Comparison of ENCODE assay signal across 15 mouse cellular contexts in genomic region chrX:103987215-103987964, GRCm38 (mm10). TPM values are rescaled to one million over a fixed set of nuclear protein-coding genes. Genes with fewer than 3 reads are reported as not detected.
DNase-seq lines count a peak whose midpoint lies in the region; ATAC-seq lines count a peak whose summit lies in the region.
"Had no signal": no experiment of that assay in that cellular context is flagged by ENCODE, and none has a peak within 500 bp of the region (broad histone marks: within the 10 kb centered on the region; RNA-seq: fewer than 3 reads in every experiment).

No protein-coding gene starts in this region.

- H3K4me3 ChIP-seq in kidney, embryonic 14.5 days (ENCODE audit: low read length), result no peak overlapping the region
- no peak overlapping the region for H3K4me3 ChIP-seq in liver, embryonic 11.5 days (ENCODE audit: low read depth, low read length)
- H3K4me3 ChIP-seq: embryonic facial prominence, embryonic 15.5 days had no signal

- no peaks in the 10 kb centered on the region for H3K9me3 ChIP-seq in kidney, embryonic 14.5 days (ENCODE audit: control insufficient read depth, low read length)
- H3K9me3 ChIP-seq in liver, embryonic 11.5 days (ENCODE audit: control insufficient read depth, low read length), result no peaks in the 10 kb centered on the region
- H3K9me3 ChIP-seq: embryonic facial prominence, embryonic 15.5 days had no signal

- no peak overlapping the region for H3K27ac ChIP-seq in kidney, embryonic 14.5 days (ENCODE audit: low read depth, low read length)
- no peak overlapping the region for H3K27ac ChIP-seq in liver, embryonic 11.5 days (ENCODE audit: low read depth, low read length)
- H3K27ac ChIP-seq: embryonic facial prominence, embryonic 15.5 days had no signal

- H3K4me1 ChIP-seq in kidney, embryonic 14.5 days (ENCODE audit: control insufficient read depth, insufficient read depth, low read length), result no peaks in the 10 kb centered on the region
- H3K4me1 ChIP-seq in liver, embryonic 11.5 days (replicated peaks; ENCODE audit: control insufficient read depth, insufficient read depth, low read length), result no peaks in the 10 kb centered on the region
- H3K4me1 ChIP-seq: embryonic facial prominence, embryonic 15.5 days had no signal

- no peaks in the 10 kb centered on the region for H3K36me3 ChIP-seq in kidney, embryonic 14.5 days (ENCODE audit: control insufficient read depth, insufficient read depth, low read length)
- H3K36me3 ChIP-seq in liver, embryonic 11.5 days (ENCODE audit: control insufficient read depth, insufficient read depth, low read length), result no peaks in the 10 kb centered on the region
- H3K36me3 ChIP-seq: embryonic facial prominence, embryonic 15.5 days had no signal

- DNase-seq in adrenal gland, adult (ENCODE audit: inconsistent age in 2 of 2, low spot score in 1 of 2), result peak; percentile 18 to 70
- DNase-seq in adrenal gland, adult 8-10 months, result no peak
- DNase-seq in kidney, postnatal 10 days, result peak; percentile 41
- DNase-seq in adipocyte (ENCODE audit: low spot score), result peak; percentile 29
- DNase-seq in heart, postnatal 4 days, result peak; percentile 31
- no peak for DNase-seq in right cerebral cortex, postnatal 10 days (ENCODE audit: low spot score in 2 of 2)
- no peak for DNase-seq in liver, embryonic 11.5 days (ENCODE audit: low spot score)
- DNase-seq: cerebellum, adult 11-12 months; liver; spleen, adult 18-20 months; thymus, postnatal 36 days had no signal

- no peak overlapping the region for H3K4me2 ChIP-seq in kidney, embryonic 14.5 days (replicated peaks; ENCODE audit: low read depth, low read length)
- no peak overlapping the region for H3K4me2 ChIP-seq in liver, embryonic 11.5 days
- H3K4me2 ChIP-seq: embryonic facial prominence, embryonic 15.5 days; midbrain, embryonic 11.5 days had no signal

- H3K9ac ChIP-seq in kidney, embryonic 14.5 days (ENCODE audit: low read depth, low read length), result no peak overlapping the region
- no peak overlapping the region for H3K9ac ChIP-seq in liver, embryonic 11.5 days (ENCODE audit: low read depth, low read length)
- H3K9ac ChIP-seq: embryonic facial prominence, embryonic 15.5 days had no signal

- ATAC-seq in kidney, embryonic 14.5 days (ENCODE audit: low FRiP score, low TSS enrichment), result no peak
- ATAC-seq in liver, embryonic 11.5 days (replicated peaks; ENCODE audit: low FRiP score), result no peak
- ATAC-seq: hindbrain, embryonic 16.5 days had no signal

- no peaks in the 10 kb centered on the region for H3K27me3 ChIP-seq in kidney, embryonic 14.5 days (ENCODE audit: control insufficient read depth, insufficient read depth, low read length)
- peaks cover 8% of the 10 kb centered on the region; the same call in 1 of the 2 replicates for H3K27me3 ChIP-seq in liver, embryonic 11.5 days (replicated peaks; ENCODE audit: control insufficient read depth, insufficient read depth, low read length)

- WGBS in kidney, embryonic 14.5 days, result 43% methylated on average over 12 of the region's 12 CpGs
- 35% methylated on average over 12 of the region's 12 CpGs for WGBS in liver, embryonic 11.5 days

RNA-seq across cellular contexts. Expression of gene Rlim, which starts 6.3 kb away (rescaled TPM):
- total RNA-seq in adrenal gland, adult 8-10 months (2022), result 10 to 100 TPM; 51.0 to 67.6 (median 62.5) TPM
- polyA plus RNA-seq in kidney, embryonic 14.5 days (2014; fragmentation: Nextera tagmentation; extraction: Ambion mirVana), result 21.5 and 44.6 TPM in 2 replicates
- total RNA-seq in heart, postnatal 4 days (2021), result 10 to 100 TPM; 46.3 to 50.0 TPM
- polyA plus RNA-seq in liver, embryonic 11.5 days (2014; fragmentation: Nextera tagmentation; extraction: Ambion mirVana), result 37.7 and 38.7 TPM in 2 replicates

Comparison
In these comparisons a context has a peak if more than half of its experiments do, and no peak if none do; other contexts are left out.
1. DNase-seq: peak in adrenal gland, adult (2 of 2), kidney, postnatal 10 days (single experiment), adipocyte (single experiment) and heart, postnatal 4 days (single experiment); none in adrenal gland, adult 8-10 months (single experiment), right cerebral cortex, postnatal 10 days (0 of 2) and liver, embryonic 11.5 days (single experiment).